Mouse (Mus musculus) erythroblast, embryonic 14.5 days (primary cell): ENCODE measurements around the gene Ascc3.

Experiments used
- GATA1 ChIP-seq: IDR thresholded peaks from 2 replicates; pipeline ENCODE4 v1.6.1; 2012; ENCODE audit warnings: low read length, inconsistent platforms, mixed read lengths
- TAL1 ChIP-seq: IDR thresholded peaks from 3 replicates; pipeline ENCODE4 v1.6.1; 2012; ENCODE audit warnings: low read length, inconsistent platforms, mixed read lengths

DNA sequence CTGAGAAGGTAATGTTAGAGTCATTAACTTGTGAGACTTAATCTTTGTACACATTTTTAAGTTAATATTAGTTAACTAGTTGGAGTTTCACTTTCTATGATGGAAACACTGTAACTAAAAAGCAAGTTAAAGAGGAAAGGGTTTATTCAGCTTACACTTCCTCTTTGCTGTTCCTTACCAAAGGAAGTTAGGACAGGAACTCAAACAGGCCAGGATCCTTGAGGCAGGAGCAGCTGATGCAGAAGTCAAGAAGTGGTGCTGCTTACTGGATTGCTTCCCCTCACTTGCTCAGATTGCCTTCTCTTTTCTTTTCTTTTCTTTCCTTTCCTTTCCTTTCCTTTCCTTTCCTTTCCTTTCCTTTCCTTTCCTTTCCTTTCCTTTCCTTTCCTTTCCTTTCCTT lies 97.9 kb downstream of the Ascc3 start:
- TF ChIP-seq TAL1: no peak
- no peak for TF ChIP-seq GATA1
